Mouse (Mus musculus): ENCODE measurements around the gene Traf4. TPM values are rescaled to one million over a fixed set of nuclear protein-coding genes. Genes with fewer than 3 reads are reported as not detected.
A peak's percentile ranks its signal among the peaks of the same experiment; 100 is the strongest.

Gene Traf4
- total and polyA plus RNA-seq, 3 experiments: 34.4 to 42.0 TPM; not detected in 1

DNA sequence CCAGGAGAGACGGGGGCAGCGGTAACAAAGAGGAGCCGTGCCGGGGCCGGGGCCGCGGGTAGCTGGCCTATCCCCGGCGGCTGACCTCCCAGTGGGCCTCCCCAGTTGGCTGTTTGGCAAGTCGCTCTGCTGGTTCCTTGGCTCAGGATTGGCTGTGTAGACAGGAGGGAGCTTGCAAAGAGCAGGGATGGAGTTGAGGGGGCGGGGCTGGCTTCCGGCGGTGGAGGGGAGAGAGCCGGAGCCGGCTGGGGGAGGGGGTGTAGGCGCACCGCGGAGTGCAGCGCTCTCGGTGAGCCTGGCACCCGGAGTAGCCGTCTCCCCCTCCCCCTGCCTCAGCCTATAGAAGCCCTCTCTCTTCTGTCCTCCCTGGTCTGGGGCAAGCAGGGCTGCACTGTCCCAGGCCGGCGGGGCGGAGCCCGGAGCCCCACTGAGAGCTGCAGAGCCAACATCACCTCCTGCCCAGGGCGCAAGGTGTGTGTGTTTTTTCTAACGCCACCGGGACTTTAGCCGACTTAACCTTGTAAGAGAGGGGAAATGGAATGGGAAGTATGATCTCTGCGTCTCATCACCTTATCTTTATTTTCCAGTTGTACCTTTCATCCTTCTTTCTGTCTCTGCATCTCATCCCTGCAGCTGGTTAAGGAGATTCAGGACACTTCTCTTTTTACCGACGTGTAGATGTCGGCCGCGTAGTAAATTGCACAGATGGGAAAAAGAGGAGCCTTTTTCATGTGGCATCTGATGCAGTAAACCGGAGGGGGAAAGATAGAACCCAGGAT lies 49.8 kb downstream of the Traf4 start (continued):
- TF ChIP-seq MEF2A (IDR thresholded peaks at IDR 0.05; ENCODE audit: extremely low read depth, insufficient replicate concordance, low read depth, low read length, poor library complexity, severe bottlenecking) (no peak), TBP (IDR thresholded peaks at IDR 0.05; ENCODE audit: low read depth, low read length) (peak; percentile 43), SMC3 (IDR thresholded peaks at IDR 0.05; ENCODE audit: low read depth, low read length) (no peak), POLR2AphosphoS5 (IDR thresholded peaks at IDR 0.05; ENCODE audit: borderline replicate concordance, low read depth, low read length) (no peak)

DNA sequence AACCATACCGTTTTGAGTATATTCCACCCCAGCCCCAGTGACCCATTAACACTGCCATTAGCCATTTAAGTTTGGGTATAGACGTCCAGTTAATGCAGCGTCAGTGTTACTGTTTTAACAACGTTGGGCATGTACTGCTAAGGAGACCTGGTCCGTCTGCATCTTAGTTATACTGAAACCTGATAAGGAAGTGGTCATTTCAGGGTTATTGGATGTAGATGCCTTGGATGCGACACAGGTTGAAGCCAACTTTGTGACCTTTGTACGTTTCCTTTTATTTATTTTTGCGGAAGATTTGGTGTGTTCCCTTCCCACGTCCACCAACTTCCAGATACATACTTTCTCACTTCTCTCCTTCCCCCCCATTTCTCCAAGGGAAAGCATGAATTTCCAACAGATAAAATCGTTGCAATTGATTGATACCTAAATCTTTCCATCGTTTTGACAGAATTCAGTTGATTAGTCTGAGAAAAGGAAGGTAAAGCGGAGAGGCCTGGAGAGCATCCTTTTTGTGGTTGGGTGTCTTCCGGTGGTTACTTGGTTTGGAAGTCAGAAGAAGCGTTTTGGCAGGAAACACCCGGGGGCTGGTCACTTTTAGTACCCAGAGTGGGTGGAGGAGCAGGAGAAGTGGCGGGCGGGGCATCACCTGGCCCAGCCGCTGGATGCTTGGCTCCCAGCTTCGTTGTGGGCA lies 50.6 kb downstream of the Traf4 start:
- H3K36me3 ChIP-seq (ENCODE audit: control insufficient read depth in 1 of 2, insufficient read depth in 2 of 2, low read length in 2 of 2): peaks cover 0 to 18% of the 10 kb centered on the region in 2 experiments; a peak in 2 of 4 replicates

DNA sequence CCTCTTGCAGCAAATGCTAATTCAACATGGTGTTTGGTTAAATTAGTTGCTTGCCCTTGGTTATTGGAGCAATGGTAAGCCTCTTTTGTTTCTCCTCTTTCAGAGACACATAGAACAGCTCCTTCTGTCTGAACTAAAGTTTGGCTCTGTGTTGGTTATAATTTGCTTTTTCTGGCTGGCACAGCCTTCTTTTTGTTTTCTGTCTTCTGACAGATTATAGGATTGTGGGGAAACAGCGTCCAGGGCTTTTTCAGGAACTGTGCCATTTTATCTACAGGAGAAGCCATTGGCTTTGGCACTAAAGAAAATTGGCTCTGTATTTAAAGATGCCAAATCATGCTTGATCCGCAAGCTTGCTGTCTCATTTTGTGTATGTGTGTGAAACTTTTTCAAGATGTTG lies 51.8 kb downstream of the Traf4 start:
- no peak overlapping the region for H3K27ac ChIP-seq (ENCODE audit: control insufficient read depth, low read depth, low read length)
- DNase-seq (ENCODE audit: low read depth, low spot score): no peak
- no peak for TF ChIP-seq MXI1 (IDR thresholded peaks at IDR 0.05; ENCODE audit: low read depth, low read length)
- no peak for TF ChIP-seq ELF1 (IDR thresholded peaks at IDR 0.05; ENCODE audit: low read depth, low read length)
- TF ChIP-seq NELFE (IDR thresholded peaks at IDR 0.05; ENCODE audit: low read depth, low read length): no peak
- no peak for TF ChIP-seq BHLHE40 (IDR thresholded peaks at IDR 0.05; ENCODE audit: borderline replicate concordance, low read depth, low read length)
- no peak for TF ChIP-seq USF2 (IDR thresholded peaks at IDR 0.05; ENCODE audit: borderline replicate concordance in 1 of 2, insufficient read depth in 1 of 2, low read depth in 1 of 2, low read length in 2 of 2)
- no peak for TF ChIP-seq RCOR1 (IDR thresholded peaks at IDR 0.05; ENCODE audit: low read depth, low read length)
- no peak for TF ChIP-seq ZC3H11A (IDR thresholded peaks at IDR 0.05; ENCODE audit: low read depth, low read length)
- TF ChIP-seq UBTF (IDR thresholded peaks at IDR 0.05; ENCODE audit: borderline replicate concordance, insufficient read depth, low read depth, low read length): no peak
- TF ChIP-seq EP300 (IDR thresholded peaks at IDR 0.05; ENCODE audit: low read depth in 1 of 2, low read length in 2 of 2): no peak
- no peak for TF ChIP-seq HCFC1 (IDR thresholded peaks at IDR 0.05; ENCODE audit: low read depth, low read length)
- TF ChIP-seq TAL1 (IDR thresholded peaks at IDR 0.05; ENCODE audit: low read length): no peak
- no peak for TF ChIP-seq ZNF384 (IDR thresholded peaks at IDR 0.05; ENCODE audit: low read depth, low read length)
- TF ChIP-seq POLR2AphosphoS2 (IDR thresholded peaks at IDR 0.05; ENCODE audit: low read length): no peak
- no peak for TF ChIP-seq MYC (IDR thresholded peaks at IDR 0.05; ENCODE audit: low read depth, low read length)
- H3K9ac ChIP-seq (ENCODE audit: control insufficient read depth, low read depth, low read length, poor library complexity, severe bottlenecking): no peak overlapping the region
- no peaks in the 10 kb centered on the region for H3K9me3 ChIP-seq (replicated peaks; ENCODE audit: insufficient read depth, low read length)
- peaks cover 6% of the 10 kb centered on the region for H3K79me2 ChIP-seq (ENCODE audit: control insufficient read depth, insufficient read depth, low read length, poor library complexity)
- H3K4me1 ChIP-seq (ENCODE audit: control insufficient read depth in 1 of 2, insufficient read depth in 2 of 2, low read length in 2 of 2): peaks cover 3 to 11% of the 10 kb centered on the region in 2 experiments
- H3K4me3 ChIP-seq (ENCODE audit: control insufficient read depth in 1 of 2, insufficient read depth in 1 of 2, low read depth in 2 of 2, low read length in 2 of 2): no peak overlapping the region
- H3K27me3 ChIP-seq (ENCODE audit: control insufficient read depth in 1 of 2, insufficient read depth in 2 of 2, low read length in 2 of 2): no peaks in the 10 kb centered on the region
- H3K36me3 ChIP-seq (ENCODE audit: control insufficient read depth in 1 of 2, insufficient read depth in 2 of 2, low read length in 2 of 2): peaks cover 0 to 10% of the 10 kb centered on the region in 2 experiments; a peak in 2 of 4 replicates

More for the DNA sequence above, 50.6 kb downstream of the Traf4 start:
- DNase-seq (ENCODE audit: low read depth, low spot score): no peak
- H3K79me2 ChIP-seq (ENCODE audit: control insufficient read depth, insufficient read depth, low read length, poor library complexity): peaks cover 9% of the 10 kb centered on the region
- peak overlapping the region; percentile 34 for H3K27ac ChIP-seq (ENCODE audit: control insufficient read depth, low read depth, low read length)
- peaks cover 9 to 20% of the 10 kb centered on the region in 2 experiments for H3K4me1 ChIP-seq (ENCODE audit: control insufficient read depth in 1 of 2, insufficient read depth in 2 of 2, low read length in 2 of 2)
- TF ChIP-seq USF1 (IDR thresholded peaks at IDR 0.05; ENCODE audit: low read depth, low read length): no peak
- TF ChIP-seq BHLHE40 (IDR thresholded peaks at IDR 0.05; ENCODE audit: borderline replicate concordance, low read depth, low read length): no peak
- TF ChIP-seq MYB (IDR thresholded peaks at IDR 0.05; ENCODE audit: low read depth, low read length): no peak
- TF ChIP-seq ETS1 (IDR thresholded peaks at IDR 0.05; ENCODE audit: low read depth, low read length): no peak
- peak in 1 of 2 experiments; percentile 65; a peak in 1 of 4 replicates for TF ChIP-seq POLR2A (IDR thresholded peaks at IDR 0.05; ENCODE audit: control insufficient read depth in 1 of 2, insufficient read depth in 1 of 2, low read depth in 1 of 2, low read length in 2 of 2, poor library complexity in 1 of 2)
- TF ChIP-seq KAT2A (conservative IDR thresholded peaks at IDR 0.05; ENCODE audit: low read depth, low read length): no peak
- TF ChIP-seq HCFC1 (IDR thresholded peaks at IDR 0.05; ENCODE audit: low read depth, low read length): no peak
- no peak for TF ChIP-seq SMC3 (IDR thresholded peaks at IDR 0.05; ENCODE audit: low read depth, low read length)
- 0 out of 2 replicates have a peak, but pooled peaks have one; percentile 5 for TF ChIP-seq NELFE (IDR thresholded peaks at IDR 0.05; ENCODE audit: low read depth, low read length)
- TF ChIP-seq RAD21 (IDR thresholded peaks at IDR 0.05; ENCODE audit: low read depth, low read length): no peak
- no peak for TF ChIP-seq ZC3H11A (IDR thresholded peaks at IDR 0.05; ENCODE audit: low read depth, low read length)
- TF ChIP-seq POLR2AphosphoS5 (IDR thresholded peaks at IDR 0.05; ENCODE audit: borderline replicate concordance, low read depth, low read length): no peak
- peak overlapping the region; percentile 65 for H3K9ac ChIP-seq (ENCODE audit: control insufficient read depth, low read depth, low read length, poor library complexity, severe bottlenecking)
- no peaks in the 10 kb centered on the region for H3K9me3 ChIP-seq (replicated peaks; ENCODE audit: insufficient read depth, low read length)
- peak overlapping the region; percentile 72 to 90 for H3K4me3 ChIP-seq (ENCODE audit: control insufficient read depth in 1 of 2, insufficient read depth in 1 of 2, low read depth in 2 of 2, low read length in 2 of 2)
- H3K27me3 ChIP-seq (ENCODE audit: control insufficient read depth in 1 of 2, insufficient read depth in 2 of 2, low read length in 2 of 2): no peaks in the 10 kb centered on the region
